Mouse (Mus musculus) forebrain, postnatal 0 days (tissue): ENCODE measurements around the gene Neurod4. TPM values are rescaled to one million over a fixed set of nuclear protein-coding genes. Genes with fewer than 3 reads are reported as not detected.
"Not testable (repeated sequence)": the region's sequence is repeated elsewhere in the genome, so short reads cannot be mapped to it uniquely, and the experiment has no call there.

Experiments used
- ATAC-seq: fragments of 200-750 bp; cut with Nextera tagmentation; 2 replicates; pipeline ENCODE4 v1.8.0; 2017; ENCODE audit warnings: mild to moderate bottlenecking, moderate library complexity
- DNase-seq: peaks from one replicate; pipeline ENCODE4 v3.0.0-alpha.2; 2015
- H3K27ac ChIP-seq: fragments of 300-500 bp; sonication (generic); 2 replicates; pipeline ENCODE4 v1.5.1; 2014; ENCODE audit warnings: low read depth, mild to moderate bottlenecking, antibody characterized with exemption, low read length, moderate library complexity, mixed read lengths
- H3K27me3 ChIP-seq: fragments of 300-500 bp; sonication (generic); 2 replicates; pipeline ENCODE4 v1.6.1; 2014; ENCODE audit warnings: mild to moderate bottlenecking, low read length, mixed read lengths; ENCODE audit not compliant: insufficient read depth
- H3K36me3 ChIP-seq: fragments of 300-500 bp; sonication (generic); 2 replicates; pipeline ENCODE4 v1.6.1; 2014; ENCODE audit warnings: mild to moderate bottlenecking, moderate library complexity; ENCODE audit not compliant: insufficient read depth
- H3K4me1 ChIP-seq: fragments of 300-500 bp; sonication (generic); 2 replicates; pipeline ENCODE4 v1.6.1; 2014; ENCODE audit warnings: antibody characterized with exemption; ENCODE audit not compliant: insufficient read depth
- H3K4me2 ChIP-seq: fragments of 300-500 bp; sonication (generic); 2 replicates; pipeline ENCODE4 v1.6.1; 2014; ENCODE audit warnings: low read depth, mild to moderate bottlenecking, moderate library complexity
- H3K4me3 ChIP-seq: fragments of 300-500 bp; sonication (generic); 2 replicates; pipeline ENCODE4 v1.5.1; 2014; ENCODE audit warnings: low read depth, low read length, mixed read lengths
- H3K9ac ChIP-seq: fragments of 300-500 bp; sonication (generic); 2 replicates; pipeline ENCODE4 v1.6.1; 2014; ENCODE audit warnings: mild to moderate bottlenecking
- H3K9me3 ChIP-seq: fragments of 300-500 bp; sonication (generic); 2 replicates; pipeline ENCODE4 v1.6.1; 2016; ENCODE audit warnings: low read length
- CTCF ChIP-seq: sonication (generic); IDR thresholded peaks from 2 replicates; pipeline ENCODE4 v1.5.1; 2016; ENCODE audit warnings: antibody characterized with exemption, control low read depth, low read depth
- WGBS: fragments of 180-500 bp; shearing (Covaris S2); extraction: QIAGEN DNeasy Blood & Tissue Kit; methylation state at CpG from one replicate; pipeline ENCODE4 v1.1.7; 2014; 5-methylcytosine and 5-hydroxymethylcytosine counted together
- polyA plus RNA-seq: library from polyadenylated mRNA; unstranded; fragments of >200 nt; fragmentation: Nextera tagmentation; extraction: Ambion mirVana; gene quantifications from 2 replicates; pipeline ENCODE4 v1.2.1, GENCODE M21; 2015
- total RNA-seq: library from RNA; depleted of rRNA; stranded (reverse); fragments of >200 nt; gene quantifications from 2 replicates; pipeline ENCODE4 v1.2.3, GENCODE M21; 2014

Gene Neurod4
- total and polyA plus RNA-seq, 2 experiments from 2014 or later, result 1.2 to 1.9 TPM

DNA sequence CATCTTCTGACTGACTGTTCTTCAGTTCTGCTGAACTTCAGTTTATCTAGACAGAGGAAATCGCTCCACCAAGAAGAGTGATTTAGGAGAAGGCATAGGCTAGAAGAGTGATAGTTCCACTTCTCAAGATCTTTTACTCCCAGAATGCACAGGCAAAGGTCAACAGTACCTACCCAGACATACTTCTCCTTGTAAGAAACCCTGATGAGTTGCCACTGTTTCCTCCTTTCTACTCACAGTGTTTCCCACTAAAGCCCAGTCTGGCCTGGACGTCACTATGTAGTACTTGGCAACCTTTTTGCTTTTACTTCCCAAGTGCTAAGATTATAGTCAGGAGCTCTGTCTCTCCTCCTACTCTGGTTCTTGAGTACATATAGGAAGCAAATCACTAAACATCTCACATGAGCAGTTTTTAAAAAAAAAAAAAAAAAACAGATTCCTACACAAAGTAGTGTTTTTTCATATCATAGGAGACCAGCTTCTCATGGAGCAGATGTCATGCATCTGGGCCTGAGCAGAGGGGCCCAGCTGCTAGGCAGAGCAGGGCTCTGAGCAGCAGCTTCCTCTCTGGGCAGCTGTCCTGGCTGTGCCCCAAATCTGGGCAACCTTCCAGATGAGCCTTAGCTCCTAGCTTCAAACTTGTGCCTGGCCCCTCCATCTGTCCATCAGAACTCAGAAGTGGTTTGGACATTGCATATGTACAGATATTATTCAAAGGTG is 34.2 kb upstream of the Neurod4 start:
- peak; percentile 4 for DNase-seq
- peak; percentile 47; the same call in 1 of the 2 replicates for ATAC-seq

DNA sequence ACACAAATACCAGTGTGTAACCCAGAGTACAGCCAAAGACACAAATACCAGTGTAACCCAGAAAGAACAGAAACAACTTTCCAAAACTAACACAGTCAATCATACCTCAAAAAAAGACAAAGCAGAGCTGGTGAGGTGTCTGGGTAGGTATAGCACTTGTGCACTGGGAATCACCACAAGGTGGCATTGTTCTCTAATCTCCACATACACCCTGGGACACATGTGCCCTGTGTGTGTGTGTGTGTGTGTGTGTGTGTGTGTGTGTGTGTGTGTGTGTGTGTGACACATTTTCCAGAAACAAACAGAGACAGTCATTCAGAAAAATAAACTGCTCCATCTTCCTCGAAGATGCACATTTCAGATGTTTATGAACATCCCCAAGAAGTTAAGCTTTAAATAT is 33.5 kb upstream of the Neurod4 start:
- Histone ChIP-seq H3K27me3 (no peaks in the 10 kb centered on the region), H3K4me2 (no peak overlapping the region), H3K4me1 (no peaks in the 10 kb centered on the region), H3K9ac (no peak overlapping the region), H3K9me3 (no peaks in the 10 kb centered on the region), H3K36me3 (no peaks in the 10 kb centered on the region), H3K27ac (no peak overlapping the region), H3K4me3 (no peak overlapping the region)
- no peak for TF ChIP-seq CTCF
- no peak for DNase-seq
- ATAC-seq, result no peak
- WGBS, result 83% methylated on average over 1 of the region's 1 CpGs

More for the DNA sequence above, 34.2 kb upstream of the Neurod4 start:
- Histone ChIP-seq H3K9ac (no peak overlapping the region), H3K27me3 (no peaks in the 10 kb centered on the region), H3K9me3 (no peaks in the 10 kb centered on the region), H3K36me3 (no peaks in the 10 kb centered on the region), H3K4me1 (no peaks in the 10 kb centered on the region), H3K4me2 (no peak overlapping the region), H3K27ac (no peak overlapping the region), H3K4me3 (no peak overlapping the region)
- TF ChIP-seq CTCF, result no peak
- 82% methylated on average over 2 of the region's 2 CpGs for WGBS

DNA sequence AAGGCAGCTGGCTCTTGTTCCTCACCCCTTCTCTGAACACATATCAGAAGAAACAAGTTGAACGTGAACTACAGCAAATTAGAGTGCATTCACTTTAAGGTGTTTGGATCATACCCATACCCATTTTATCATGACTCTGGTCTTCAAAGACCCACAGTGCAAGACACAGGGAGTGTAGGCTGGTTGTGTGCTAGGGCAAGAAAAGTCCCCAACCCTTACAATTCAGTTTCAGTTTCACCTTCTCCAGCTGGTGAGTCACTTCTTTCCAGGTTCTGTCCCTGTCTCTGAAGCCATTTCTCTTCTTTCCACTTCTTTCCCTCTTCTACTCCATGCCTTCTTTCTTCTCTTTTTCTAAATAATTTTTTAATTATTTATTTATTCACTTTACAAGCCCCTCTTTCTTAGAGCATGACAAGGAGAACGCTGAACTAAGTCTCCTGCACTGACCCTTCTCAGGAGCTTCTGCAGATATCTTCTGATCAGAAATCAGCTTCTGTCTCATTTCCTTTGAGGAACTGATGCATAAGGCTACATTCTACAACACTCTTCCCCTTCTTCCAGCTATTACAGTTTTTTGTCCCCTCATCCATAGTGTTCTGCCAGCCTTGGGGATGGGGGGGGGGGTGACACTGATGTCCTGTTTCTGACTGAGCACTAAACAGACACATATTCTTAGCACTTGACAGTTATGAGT is 31.6 kb upstream of the Neurod4 start:
- DNase-seq (no peak), ATAC-seq (no peak)
- Histone ChIP-seq H3K4me1 (no peaks in the 10 kb centered on the region), H3K9me3 (no peaks in the 10 kb centered on the region), H3K27ac (no peak overlapping the region), H3K36me3 (no peaks in the 10 kb centered on the region), H3K4me3 (no peak overlapping the region), H3K9ac (no peak overlapping the region), H3K4me2 (no peak overlapping the region), H3K27me3 (no peaks in the 10 kb centered on the region)
- 95% methylated on average over 2 of the region's 2 CpGs for WGBS
- TF ChIP-seq CTCF, result no peak

DNA sequence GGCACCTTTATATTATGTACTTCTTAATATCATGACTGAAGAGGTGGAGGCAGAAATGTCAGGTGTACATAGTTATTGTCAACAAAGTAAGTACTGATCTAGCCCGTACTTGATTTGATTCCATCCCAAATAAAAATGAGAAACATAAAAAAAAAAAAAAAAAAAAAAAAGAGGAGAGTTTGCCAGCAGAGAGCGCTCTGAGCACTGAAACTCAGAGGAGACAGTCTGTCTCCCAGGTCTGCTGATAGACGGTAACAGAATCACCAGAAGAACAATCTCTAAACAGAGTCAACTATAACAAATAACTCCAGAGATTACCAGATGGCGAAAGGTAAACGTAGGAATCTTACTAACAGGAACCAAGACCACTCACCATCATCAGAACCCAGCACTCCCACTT is 24.1 kb upstream of the Neurod4 start:
- not testable (repeated sequence) for H3K36me3 ChIP-seq, H3K27me3 ChIP-seq, H3K27ac ChIP-seq, ATAC-seq, H3K4me3 ChIP-seq, H3K4me1 ChIP-seq, H3K9ac ChIP-seq, H3K9me3 ChIP-seq, H3K4me2 ChIP-seq, DNase-seq
- WGBS, result 82% methylated on average over 3 of the region's 5 CpGs

DNA sequence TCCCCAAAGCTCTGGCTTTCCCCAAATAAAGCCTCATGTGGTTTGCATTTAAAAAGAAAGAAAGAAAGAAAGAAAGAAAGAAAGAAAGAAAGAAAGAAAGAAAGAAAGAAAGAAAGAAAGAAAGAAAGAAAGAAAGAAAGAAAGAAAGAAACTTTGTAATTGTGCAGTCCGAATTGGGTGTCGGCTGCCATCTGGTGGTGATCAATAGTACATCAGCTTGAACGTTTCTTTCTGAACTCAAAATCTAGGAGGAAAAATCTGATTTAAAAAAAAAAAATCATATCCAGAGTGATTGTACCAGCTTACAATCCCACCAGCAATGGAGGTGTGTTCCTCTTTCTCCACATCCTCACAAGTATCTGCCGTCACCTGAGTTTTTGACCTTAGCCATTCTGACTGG is 18.7 kb upstream of the Neurod4 start:
- H3K27me3 ChIP-seq, H3K36me3 ChIP-seq, H3K4me1 ChIP-seq, H3K4me2 ChIP-seq, H3K9me3 ChIP-seq, ATAC-seq, H3K9ac ChIP-seq, H3K4me3 ChIP-seq, H3K27ac ChIP-seq: not testable (repeated sequence)
- TF ChIP-seq CTCF, result peak; percentile 68
- WGBS, result 18% methylated on average over 4 of the region's 4 CpGs
- peak; percentile 45 for DNase-seq

DNA sequence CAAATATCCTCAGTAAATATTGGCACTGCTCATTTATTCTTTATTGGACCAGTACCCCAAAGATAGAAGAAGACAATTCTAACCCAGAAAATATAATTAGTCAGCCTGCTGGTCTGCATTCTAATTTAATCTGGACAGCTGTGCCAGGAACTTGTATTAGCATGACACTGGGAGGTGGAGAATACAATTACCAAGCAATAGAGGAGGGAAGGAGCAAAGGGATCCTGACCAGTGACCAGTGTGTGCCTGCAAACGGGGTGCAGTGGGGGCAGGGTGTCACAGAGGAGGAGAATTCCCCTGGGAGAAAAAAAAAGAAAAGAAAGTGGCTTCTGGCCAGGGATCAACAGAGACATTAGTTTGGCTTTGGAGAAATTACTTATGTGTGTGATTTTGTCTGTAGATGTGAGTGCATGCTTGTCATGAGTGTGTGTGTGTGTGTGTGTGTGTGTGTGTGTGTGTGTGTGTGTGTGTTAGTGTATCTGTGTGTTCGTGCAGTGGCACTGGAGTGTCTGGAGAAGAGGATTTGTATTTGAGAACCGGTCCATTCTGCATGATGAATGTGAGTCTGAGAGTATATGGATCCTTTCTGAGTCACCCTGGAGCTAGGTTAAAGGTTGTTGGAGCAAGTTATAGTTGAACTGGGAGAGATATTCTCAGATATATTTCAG is 13.8 kb upstream of the Neurod4 start:
- DNase-seq (peak; percentile 1), ATAC-seq (no peak)
- H3K4me1 ChIP-seq, result no peaks in the 10 kb centered on the region
- no peak overlapping the region for H3K4me2 ChIP-seq
- no peaks in the 10 kb centered on the region for H3K9me3 ChIP-seq
- H3K27ac ChIP-seq, result no peak overlapping the region
- H3K9ac ChIP-seq, result no peak overlapping the region
- TF ChIP-seq CTCF, result no peak
- 9% methylated on average over 3 of the region's 3 CpGs for WGBS
- H3K36me3 ChIP-seq, result no peaks in the 10 kb centered on the region
- H3K27me3 ChIP-seq, result no peaks in the 10 kb centered on the region
- no peak overlapping the region for H3K4me3 ChIP-seq

DNA sequence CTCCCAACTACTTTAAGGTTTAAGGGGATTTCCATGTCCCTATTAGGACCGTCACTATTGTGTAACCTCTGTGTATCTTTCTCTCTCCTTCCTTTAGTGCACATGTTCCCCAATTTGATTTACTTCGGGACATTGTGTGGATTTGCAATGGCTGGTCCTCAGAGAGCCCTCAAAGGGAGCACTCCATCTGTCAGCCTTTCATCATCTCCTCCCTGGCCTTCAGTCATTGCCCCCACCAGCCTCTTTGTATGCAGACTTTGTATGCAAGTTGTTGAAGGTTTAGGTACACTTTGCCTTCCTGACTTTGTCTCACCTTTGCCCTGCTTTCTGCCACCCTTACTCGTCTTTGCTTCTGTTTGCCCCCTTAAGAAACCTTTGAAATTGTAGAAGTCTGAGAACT is 8.0 kb upstream of the Neurod4 start:
- Histone ChIP-seq H3K27ac (no peak overlapping the region), H3K4me3 (no peak overlapping the region), H3K36me3 (no peaks in the 10 kb centered on the region), H3K4me1 (no peaks in the 10 kb centered on the region), H3K27me3 (no peaks in the 10 kb centered on the region), H3K9me3 (no peaks in the 10 kb centered on the region), H3K9ac (no peak overlapping the region), H3K4me2 (no peak overlapping the region)
- TF ChIP-seq CTCF, result no peak
- no peak for DNase-seq
- ATAC-seq, result no peak
- WGBS, result 57% methylated on average over 3 of the region's 3 CpGs
